Mouse (Mus musculus): Measurements from ENCODE around the gene Man1b1.
A peak's percentile ranks its signal among the peaks of the same experiment; 100 is the strongest.

The Man1b1 gene

DNA sequence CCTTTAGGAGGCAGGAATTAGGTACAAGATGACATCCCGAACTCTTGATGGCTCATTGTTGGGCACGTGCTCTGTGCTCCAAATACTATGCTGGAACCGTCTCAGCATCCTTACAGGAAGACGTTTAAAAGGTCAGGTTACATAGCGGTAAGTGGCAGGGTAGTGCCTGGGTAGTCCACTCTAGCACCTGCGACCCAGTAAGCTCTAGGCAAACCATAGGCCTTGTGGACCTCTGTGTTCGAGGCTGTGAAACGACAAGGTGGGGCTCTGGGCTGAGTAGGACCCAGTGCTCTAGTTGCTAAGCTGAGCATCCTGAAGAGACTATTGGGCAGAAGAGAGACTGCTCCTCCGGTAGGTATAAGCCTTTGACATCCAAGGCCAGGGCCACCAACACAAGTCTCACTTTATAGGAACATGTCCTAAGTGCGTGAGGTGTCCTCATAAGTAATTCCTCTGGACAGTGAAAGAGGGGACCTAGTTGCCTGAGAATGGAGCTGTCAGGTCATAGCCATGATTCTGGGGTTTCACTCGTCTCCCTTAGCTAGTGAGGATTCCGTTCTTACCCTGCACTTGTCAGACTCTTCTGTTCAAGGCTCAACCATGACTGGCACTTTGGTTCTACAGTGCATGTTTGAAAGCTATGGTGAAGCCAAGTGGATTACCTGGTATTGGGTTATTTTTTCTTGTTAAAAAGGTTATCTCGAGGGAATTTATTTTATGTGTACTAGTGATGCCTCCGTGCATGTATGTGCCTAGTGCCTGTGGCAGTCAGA, 26.4 kb upstream of the Man1b1 start:
- no peak for DNase-seq (ENCODE audit: low read depth, low spot score)

DNA sequence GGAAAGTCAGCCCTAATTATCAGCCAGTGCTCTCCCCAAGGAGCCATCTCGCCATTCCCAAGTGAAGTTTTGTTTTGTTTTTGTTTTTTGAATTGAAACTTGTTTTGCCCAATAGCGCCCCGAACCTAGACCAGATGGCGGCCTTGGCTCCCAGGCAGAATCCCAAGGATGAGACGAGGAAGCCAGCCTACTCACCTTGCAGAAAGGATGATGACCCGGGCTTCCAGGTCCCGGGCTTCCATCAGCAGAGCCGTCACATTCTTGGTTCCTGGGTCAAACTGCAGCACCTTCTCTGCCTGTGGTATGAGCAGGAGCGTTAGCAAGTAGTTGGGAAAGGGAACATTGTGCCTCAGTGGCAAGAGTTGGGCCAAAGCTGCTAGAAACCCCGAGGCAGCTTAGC, 22.0 kb upstream of the Man1b1 start:
- no peak for DNase-seq (ENCODE audit: low read depth, low spot score)

DNA sequence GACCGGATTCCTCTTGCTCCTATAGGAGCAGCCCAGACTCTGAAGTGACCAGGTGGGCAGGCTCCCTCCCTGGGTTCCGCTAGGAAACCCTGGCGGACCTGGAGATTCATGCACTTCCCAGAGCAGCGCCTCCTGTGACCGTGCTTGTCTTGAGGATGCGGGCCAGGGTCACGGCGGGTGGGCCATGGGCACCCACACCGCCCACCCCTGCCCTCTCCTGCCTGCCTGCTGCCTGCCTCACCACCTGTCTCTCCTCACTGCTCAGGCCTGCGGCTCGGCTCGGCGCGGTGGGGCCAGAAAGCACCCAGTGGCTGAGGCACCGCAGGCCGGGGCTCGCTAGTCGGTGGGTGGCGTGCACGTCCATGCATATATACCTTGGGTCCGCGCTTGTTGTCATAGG, 21.2 kb upstream of the Man1b1 start:
- no peak for DNase-seq (ENCODE audit: low read depth, low spot score)

DNA sequence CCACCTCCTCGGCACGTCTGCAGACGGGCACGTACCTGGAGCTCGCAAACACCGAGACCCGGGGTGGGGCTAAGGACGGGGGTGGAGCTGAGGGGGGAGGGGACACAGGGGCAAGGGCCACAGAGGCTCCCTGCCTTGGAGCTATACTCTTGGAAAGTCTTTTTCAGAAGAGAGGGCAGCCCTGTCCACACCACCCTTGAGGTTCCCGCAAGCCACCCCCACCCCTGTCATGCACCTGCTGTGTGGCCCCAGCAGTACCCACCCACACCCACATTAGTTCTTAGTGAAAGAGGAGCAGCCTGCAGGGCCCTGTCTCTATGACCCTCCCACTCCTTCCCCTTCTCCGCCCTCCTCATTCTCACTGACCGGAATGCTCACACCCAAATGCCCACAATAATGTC, 20.6 kb upstream of the Man1b1 start:
- DNase-seq (ENCODE audit: low read depth, low spot score) = no peak

GRCm38 (mm10) chr2:25318119-25318966, 13.8 kb upstream of the Man1b1 start:
- DNase-seq (ENCODE audit: low read depth, low spot score) = no peak

GRCm38 (mm10) chr2:25318971-25319773, 13.0 kb upstream of the Man1b1 start, which contains the start of gene Grin1:
Grin1 (minus strand) TSS chr2:25319187.
- DNase-seq (ENCODE audit: low read depth, low spot score) = no peak

DNA sequence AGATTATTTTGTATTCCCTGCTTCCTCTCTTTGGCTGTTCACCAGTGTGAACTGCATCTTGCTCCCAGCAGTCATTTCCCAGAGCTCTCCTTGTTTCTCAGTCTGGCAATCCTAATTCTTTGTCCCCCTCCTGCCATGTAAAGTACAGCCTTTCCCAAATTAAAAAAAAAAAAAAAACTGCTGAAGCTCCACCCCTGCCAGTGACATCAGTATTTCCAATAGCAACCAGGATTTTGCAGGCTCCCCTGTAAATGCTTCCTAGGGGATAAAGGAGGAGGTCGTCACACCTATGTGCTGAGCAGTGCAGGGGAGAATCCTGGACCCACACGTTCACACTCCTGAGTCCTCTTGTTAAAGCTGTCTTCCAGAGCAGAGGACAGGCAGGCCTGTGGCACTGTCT, 12.1 kb upstream of the Man1b1 start:
- DNase-seq (ENCODE audit: low read depth, low spot score) = no peak

- DNase-seq (ENCODE audit: low read depth, low spot score) = no peak
Observed at GRCm38 (mm10) chr2:25326036-25326435, 6.1 kb upstream of the Man1b1 start.

GRCm38 (mm10) chr2:25328440-25328839, 3.7 kb upstream of the Man1b1 start:
- DNase-seq (ENCODE audit: low read depth, low spot score) = peak; percentile 74

DNA sequence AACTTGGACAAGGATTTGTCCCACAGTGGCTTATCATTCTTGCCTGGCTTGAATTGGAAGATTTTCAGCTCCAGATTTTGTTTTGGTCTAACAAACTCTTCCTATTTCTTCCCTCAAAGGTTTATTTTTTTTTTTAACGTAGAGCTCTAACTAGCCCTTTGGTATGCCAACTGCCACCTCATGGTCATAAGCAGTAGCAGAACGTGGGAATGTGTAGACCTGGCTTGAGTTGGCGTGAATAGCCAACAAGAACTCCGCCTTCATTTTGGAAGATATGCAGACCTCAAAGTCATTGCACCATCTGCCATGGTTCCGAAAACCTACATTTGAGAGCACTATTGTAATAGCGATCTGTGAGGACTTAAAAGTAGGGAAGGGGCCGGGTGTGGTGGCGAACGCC, 668 bp upstream of the Man1b1 start:
- DNase-seq (ENCODE audit: low read depth, low spot score) = peak; percentile 63

GRCm38 (mm10) chr2:25333569-25333968, 1.4 kb downstream of the Man1b1 start:
- no peak for DNase-seq (ENCODE audit: low read depth, low spot score)

GRCm38 (mm10) chr2:25338303-25338702, 6.2 kb downstream of the Man1b1 start:
- no peak for DNase-seq (ENCODE audit: low read depth, low spot score)

- no peak for DNase-seq (ENCODE audit: low read depth, low spot score)
Observed at GRCm38 (mm10) chr2:25348162-25348561, 16.0 kb downstream of the Man1b1 start.

DNA sequence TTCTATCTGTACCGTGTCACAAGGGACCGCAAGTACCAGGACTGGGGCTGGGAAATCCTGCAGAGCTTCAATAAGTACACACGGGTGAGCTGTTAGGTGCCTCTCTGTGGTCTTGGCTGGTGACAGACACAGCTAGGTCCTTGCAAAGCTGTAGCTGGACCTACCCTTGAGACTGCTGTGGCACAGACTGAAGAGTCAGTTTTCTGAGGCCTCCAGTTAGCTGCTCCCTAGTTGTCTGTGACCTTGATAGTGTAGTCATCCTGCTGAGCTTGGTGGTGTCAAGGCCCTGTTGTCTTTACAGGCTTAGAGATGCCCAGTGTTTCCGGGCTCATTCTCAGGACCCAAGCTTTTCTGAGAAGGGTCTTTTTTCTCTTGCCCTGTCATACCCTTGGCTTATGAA, 17.4 kb downstream of the Man1b1 start:
- DNase-seq (ENCODE audit: low read depth, low spot score) = no peak

GRCm38 (mm10) chr2:25350701-25351100, 18.6 kb downstream of the Man1b1 start:
- no peak for DNase-seq (ENCODE audit: low read depth, low spot score)

DNA sequence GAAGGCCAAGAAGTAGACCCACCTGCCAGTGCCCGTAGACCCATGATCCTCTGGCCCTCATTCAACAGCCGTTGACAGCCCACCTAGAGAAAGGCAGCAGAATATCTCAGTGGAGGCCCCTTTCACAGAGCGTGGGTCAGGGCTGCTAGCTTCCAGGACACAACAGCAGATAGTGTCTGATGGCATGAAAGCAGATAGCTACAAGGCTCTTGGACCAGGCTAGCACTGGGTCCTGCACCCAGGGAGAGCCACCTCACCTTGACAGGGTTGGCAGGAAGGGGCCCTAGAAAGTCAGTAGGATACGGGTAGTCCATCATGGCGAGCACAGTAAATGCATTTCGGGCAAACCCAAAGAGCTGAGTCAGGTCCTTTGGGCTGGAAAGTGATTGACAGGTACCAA, 22.1 kb downstream of the Man1b1 start:
- no peak for DNase-seq (ENCODE audit: low read depth, low spot score)

DNA sequence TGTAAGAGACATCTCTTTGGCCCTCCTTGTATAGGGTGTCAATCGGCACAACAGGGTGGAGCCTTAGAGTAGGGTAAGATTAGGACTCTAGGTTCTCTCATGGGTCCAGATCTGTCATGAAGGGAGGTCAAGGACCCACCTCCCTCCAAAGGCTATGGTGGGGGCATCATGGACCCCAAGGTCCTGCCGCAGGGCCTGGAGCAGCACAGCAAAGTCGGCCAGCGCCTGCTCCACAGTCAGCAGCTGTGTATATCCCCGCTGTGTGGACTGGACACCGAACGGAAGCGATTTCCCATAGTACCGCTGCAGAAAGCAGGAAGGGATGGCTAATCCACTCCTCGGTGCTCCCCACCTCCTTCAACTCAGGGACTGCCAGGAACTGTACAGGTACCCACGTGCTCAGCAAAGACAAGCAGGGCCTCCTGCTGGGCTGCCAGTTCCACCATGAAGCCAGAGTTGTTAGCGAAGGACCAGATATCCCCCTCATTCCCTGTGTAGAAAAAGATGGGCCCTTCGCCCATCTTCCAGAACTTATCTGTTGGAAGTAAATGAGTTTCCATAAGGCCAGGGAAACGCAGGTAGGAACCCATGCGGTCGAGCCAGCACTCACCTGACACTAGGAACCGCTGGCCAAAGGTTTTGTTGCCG, 23.4 kb downstream of the Man1b1 start:
- DNase-seq (ENCODE audit: low read depth, low spot score) = no peak

DNA sequence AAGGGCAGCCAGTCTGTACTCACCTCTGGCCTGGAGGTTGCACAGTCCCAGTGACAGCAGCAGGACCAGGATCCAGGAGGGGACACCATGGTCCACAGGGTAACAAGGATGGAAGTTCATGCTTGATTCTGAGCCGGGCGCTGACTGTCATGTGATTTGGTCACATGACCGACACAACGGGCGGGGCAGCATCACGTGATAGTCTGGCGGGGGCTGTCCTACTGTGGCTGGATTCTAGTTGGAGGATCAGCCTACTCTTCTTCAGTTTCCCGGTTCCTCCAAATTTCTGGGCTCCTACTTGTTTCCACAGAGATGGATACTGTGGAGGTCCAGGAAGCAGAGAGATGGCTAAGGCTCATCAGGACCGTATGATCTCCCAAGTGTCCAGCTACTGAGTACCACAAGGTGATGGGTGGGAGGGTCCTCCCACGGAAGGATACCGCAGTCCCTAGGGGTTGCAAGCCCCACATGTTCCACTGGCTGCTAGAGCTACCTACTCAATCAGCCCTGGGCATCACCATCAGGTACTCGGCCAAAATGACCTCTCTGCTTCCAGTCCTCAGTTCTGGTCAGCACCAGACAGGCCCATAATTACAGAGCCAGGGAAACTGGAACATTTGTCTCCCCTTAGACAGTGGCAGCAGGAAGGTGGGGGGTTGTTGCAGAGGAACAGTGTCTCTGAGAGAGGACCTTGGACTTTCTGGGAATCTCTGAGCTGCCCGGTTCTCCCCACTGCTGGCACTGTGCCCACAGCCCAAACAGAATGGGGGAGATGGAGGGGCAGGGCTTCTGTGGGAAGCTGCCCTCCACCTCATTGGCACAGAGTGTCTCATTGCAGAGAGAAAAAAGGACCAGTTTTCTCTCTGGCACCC, 24.3 kb downstream of the Man1b1 start, which contains the start of gene Dpp7:
Gene Dpp7 (minus strand): TSS at position 152 of the 872 bp plus-strand sequence.
- DNase-seq (ENCODE audit: low read depth, low spot score) = peak; percentile 93

DNA sequence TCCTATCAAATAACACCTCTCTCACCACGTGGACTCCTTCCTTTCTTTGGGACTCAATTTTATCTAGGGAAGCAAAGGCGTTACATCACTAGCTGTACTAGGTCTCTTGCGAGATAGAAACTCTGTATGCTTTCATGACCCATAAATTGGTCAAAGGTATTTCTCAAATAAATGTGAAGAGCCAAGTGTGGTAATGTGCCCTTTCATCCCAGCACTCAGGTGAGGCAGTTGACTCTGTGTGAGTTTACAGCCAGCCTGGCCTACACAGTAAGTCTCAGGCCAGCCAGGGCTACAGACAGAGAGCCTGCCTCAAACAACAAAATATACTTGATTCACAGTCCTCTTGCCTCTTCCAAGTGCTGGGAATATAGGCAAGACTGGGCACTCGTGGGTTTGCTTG, 27.7 kb downstream of the Man1b1 start:
- no peak for DNase-seq (ENCODE audit: low read depth, low spot score)

DNA sequence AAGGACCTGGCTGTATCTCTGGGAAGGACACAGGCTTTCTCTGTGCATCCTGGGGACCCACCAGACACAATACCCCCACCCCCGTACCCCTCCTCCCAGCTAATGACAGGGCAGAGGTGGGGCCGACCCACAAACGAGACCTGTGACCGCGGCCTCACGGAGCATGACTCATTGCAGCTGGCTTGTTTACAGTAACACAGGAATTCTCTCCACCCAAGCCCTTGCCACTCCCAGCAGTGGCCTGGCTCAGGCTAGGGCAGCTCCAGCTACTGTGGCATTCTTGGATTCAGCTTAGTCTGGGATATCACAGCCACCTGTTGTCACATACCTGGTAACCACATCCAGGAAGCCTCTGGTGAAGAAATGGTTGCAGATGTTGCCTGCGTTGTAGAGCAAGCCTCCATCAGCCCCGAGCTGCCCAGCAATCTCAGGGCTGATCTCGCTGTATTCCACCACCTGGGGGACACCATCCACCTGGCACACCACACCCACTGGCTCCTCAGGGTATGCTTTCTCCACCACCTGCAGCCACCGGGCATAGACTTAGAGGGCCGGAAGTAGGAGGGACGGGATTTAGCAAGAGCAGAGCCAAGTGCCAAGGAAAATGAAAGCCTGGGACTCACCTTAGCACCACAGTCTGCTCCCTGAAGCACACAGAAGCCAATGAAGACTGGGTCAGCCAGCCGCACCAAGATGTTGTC, 31.5 kb downstream of the Man1b1 start:
- peak; percentile 78 for DNase-seq (ENCODE audit: low read depth, low spot score)

Data from 3T3-L1 (cell line).